Mouse (Mus musculus): Measurements from ENCODE around the gene Txnrd2. TPM values are rescaled to one million over a fixed set of nuclear protein-coding genes. Genes with fewer than 3 reads are reported as not detected.

Gene Txnrd2
- polyA plus RNA-seq, 1 experiment from 2014 or later = 22.0 TPM

GRCm38 (mm10) chr16:18471381-18471955, 45.3 kb downstream of the Txnrd2 start:
- 0 out of 2 replicates have a peak, but pooled peaks have one; percentile 24 for ATAC-seq (ENCODE audit: low read depth)
- H3K9me3 ChIP-seq (ENCODE audit: control insufficient read depth, low read length) = no peaks in the 10 kb centered on the region
- H3K4me2 ChIP-seq (ENCODE audit: low read depth, low read length) = no peak overlapping the region
- H3K27me3 ChIP-seq (ENCODE audit: control insufficient read depth, insufficient read depth, low read depth, low read length) = no peaks in the 10 kb centered on the region
- H3K9ac ChIP-seq (ENCODE audit: low read length) = no peak overlapping the region
- no peak overlapping the region for H3K27ac ChIP-seq (ENCODE audit: low read length)
- peaks cover 6% of the 10 kb centered on the region for H3K4me1 ChIP-seq (replicated peaks; ENCODE audit: control insufficient read depth, insufficient read depth, low read length)
- 62% methylated on average over 11 of the region's 11 CpGs for WGBS
- no peaks in the 10 kb centered on the region; the same call in 1 of the 2 replicates for H3K36me3 ChIP-seq (ENCODE audit: control insufficient read depth, insufficient read depth, low read length)
- no peak overlapping the region for H3K4me3 ChIP-seq (ENCODE audit: low read length)

DNA sequence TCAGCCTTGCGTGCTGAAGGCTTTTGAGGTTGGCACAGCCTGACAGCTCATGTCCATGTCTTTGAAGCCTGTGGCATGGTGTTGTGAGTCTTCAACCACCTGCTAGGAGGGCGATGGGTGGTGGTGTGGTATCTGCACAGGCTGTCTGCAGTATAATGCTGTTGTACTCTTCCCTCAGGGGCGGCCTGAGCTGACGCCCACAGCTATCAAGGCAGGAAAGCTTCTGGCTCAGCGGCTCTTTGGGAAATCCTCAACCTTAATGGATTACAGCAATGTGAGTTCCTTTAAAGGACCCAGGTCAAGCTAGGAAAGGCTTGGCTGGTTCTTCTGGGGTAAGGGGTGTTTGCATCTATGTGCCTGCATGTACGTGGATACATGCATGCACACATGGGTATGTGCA, 45.8 kb downstream of the Txnrd2 start:
- 84% methylated on average over 6 of the region's 6 CpGs for WGBS
- no peak overlapping the region for H3K9ac ChIP-seq (ENCODE audit: low read length)
- H3K36me3 ChIP-seq (ENCODE audit: control insufficient read depth, insufficient read depth, low read length) = no peaks in the 10 kb centered on the region; the same call in 1 of the 2 replicates
- no peak overlapping the region for H3K4me2 ChIP-seq (ENCODE audit: low read depth, low read length)
- H3K4me3 ChIP-seq (ENCODE audit: low read length) = no peak overlapping the region
- no peak for ATAC-seq (ENCODE audit: low read depth)
- no peaks in the 10 kb centered on the region for H3K27me3 ChIP-seq (ENCODE audit: control insufficient read depth, insufficient read depth, low read depth, low read length)
- no peak overlapping the region for H3K27ac ChIP-seq (ENCODE audit: low read length)
- H3K4me1 ChIP-seq (replicated peaks; ENCODE audit: control insufficient read depth, insufficient read depth, low read length) = peaks cover 6% of the 10 kb centered on the region
- no peaks in the 10 kb centered on the region for H3K9me3 ChIP-seq (ENCODE audit: control insufficient read depth, low read length)

GRCm38 (mm10) chr16:18472416-18472815, 46.2 kb downstream of the Txnrd2 start:
- Histone ChIP-seq H3K9ac (ENCODE audit: low read length) (no peak overlapping the region), H3K9me3 (ENCODE audit: control insufficient read depth, low read length) (no peaks in the 10 kb centered on the region), H3K27ac (ENCODE audit: low read length) (no peak overlapping the region), H3K4me3 (ENCODE audit: low read length) (no peak overlapping the region), H3K4me2 (ENCODE audit: low read depth, low read length) (no peak overlapping the region), H3K36me3 (ENCODE audit: control insufficient read depth, insufficient read depth, low read length) (no peaks in the 10 kb centered on the region; the same call in 1 of the 2 replicates), H3K4me1 (replicated peaks; ENCODE audit: control insufficient read depth, insufficient read depth, low read length) (peaks cover 6% of the 10 kb centered on the region), H3K27me3 (ENCODE audit: control insufficient read depth, insufficient read depth, low read depth, low read length) (no peaks in the 10 kb centered on the region)
- 74% methylated on average over 4 of the region's 4 CpGs for WGBS
- ATAC-seq (ENCODE audit: low read depth) = no peak

DNA sequence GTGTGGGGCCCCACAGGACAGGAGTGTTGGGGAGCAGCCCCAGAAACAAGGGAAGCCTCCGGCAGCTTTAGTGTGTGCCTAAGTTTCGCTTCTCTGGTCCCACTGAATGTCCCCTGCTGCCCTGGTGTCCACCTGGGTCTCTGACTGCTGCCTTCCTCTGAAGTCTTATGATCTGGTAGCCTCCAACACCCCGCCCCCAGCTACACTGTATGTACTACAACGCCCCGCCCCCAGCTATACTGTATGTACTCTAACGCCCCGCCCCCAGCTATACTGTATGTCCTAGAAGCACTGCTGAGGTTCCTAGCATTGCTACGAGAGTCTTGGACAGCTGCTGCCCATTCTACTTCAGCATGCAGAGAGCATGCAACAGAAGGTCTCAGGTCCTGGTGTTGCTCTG, 46.8 kb downstream of the Txnrd2 start:
- Histone ChIP-seq H3K27me3 (ENCODE audit: control insufficient read depth, insufficient read depth, low read depth, low read length) (no peaks in the 10 kb centered on the region), H3K27ac (ENCODE audit: low read length) (no peak overlapping the region), H3K9ac (ENCODE audit: low read length) (no peak overlapping the region), H3K4me1 (replicated peaks; ENCODE audit: control insufficient read depth, insufficient read depth, low read length) (peaks cover 6% of the 10 kb centered on the region), H3K4me2 (ENCODE audit: low read depth, low read length) (no peak overlapping the region), H3K4me3 (ENCODE audit: low read length) (no peak overlapping the region), H3K9me3 (ENCODE audit: control insufficient read depth, low read length) (no peaks in the 10 kb centered on the region), H3K36me3 (ENCODE audit: control insufficient read depth, insufficient read depth, low read length) (no peaks in the 10 kb centered on the region; the same call in 1 of the 2 replicates)
- WGBS = 62% methylated on average over 8 of the region's 8 CpGs
- ATAC-seq (ENCODE audit: low read depth) = peak; percentile 74; the same call in 1 of the 2 replicates

DNA sequence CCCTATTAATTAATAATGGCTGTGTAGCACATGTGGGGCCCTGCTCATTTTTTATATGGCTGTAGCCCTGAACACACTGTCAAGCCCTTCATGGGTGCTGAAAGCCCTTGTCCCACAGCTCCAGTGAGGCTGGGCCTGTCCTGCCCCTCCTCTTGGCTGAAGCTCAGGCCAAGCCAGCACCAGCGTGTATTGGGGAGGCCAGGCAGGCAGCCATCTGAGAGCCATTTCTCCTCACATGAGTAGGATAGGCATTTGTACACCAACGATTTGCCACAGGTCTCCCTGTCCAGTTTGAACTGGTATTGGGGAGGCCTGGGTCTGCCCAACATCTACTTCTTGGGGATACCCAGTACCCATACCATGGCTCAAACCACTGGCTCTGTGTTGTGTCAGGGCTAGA, 47.8 kb downstream of the Txnrd2 start:
- peaks cover 6% of the 10 kb centered on the region for H3K4me1 ChIP-seq (replicated peaks; ENCODE audit: control insufficient read depth, insufficient read depth, low read length)
- no peak overlapping the region for H3K27ac ChIP-seq (ENCODE audit: low read length)
- no peaks in the 10 kb centered on the region for H3K27me3 ChIP-seq (ENCODE audit: control insufficient read depth, insufficient read depth, low read depth, low read length)
- H3K4me3 ChIP-seq (ENCODE audit: low read length) = no peak overlapping the region
- H3K4me2 ChIP-seq (ENCODE audit: low read depth, low read length) = no peak overlapping the region
- ATAC-seq (ENCODE audit: low read depth) = no peak
- 61% methylated on average over 2 of the region's 2 CpGs for WGBS
- no peak overlapping the region for H3K9ac ChIP-seq (ENCODE audit: low read length)
- no peaks in the 10 kb centered on the region; the same call in 1 of the 2 replicates for H3K36me3 ChIP-seq (ENCODE audit: control insufficient read depth, insufficient read depth, low read length)
- H3K9me3 ChIP-seq (ENCODE audit: control insufficient read depth, low read length) = no peaks in the 10 kb centered on the region

- Histone ChIP-seq H3K27ac (ENCODE audit: low read length) (no peak overlapping the region), H3K4me1 (replicated peaks; ENCODE audit: control insufficient read depth, insufficient read depth, low read length) (no peaks in the 10 kb centered on the region), H3K4me2 (ENCODE audit: low read depth, low read length) (no peak overlapping the region), H3K4me3 (ENCODE audit: low read length) (no peak overlapping the region), H3K36me3 (ENCODE audit: control insufficient read depth, insufficient read depth, low read length) (no peaks in the 10 kb centered on the region), H3K27me3 (ENCODE audit: control insufficient read depth, insufficient read depth, low read depth, low read length) (no peaks in the 10 kb centered on the region), H3K9ac (ENCODE audit: low read length) (no peak overlapping the region), H3K9me3 (ENCODE audit: control insufficient read depth, low read length) (no peaks in the 10 kb centered on the region)
- 65% methylated on average over 6 of the region's 6 CpGs for WGBS
- ATAC-seq (ENCODE audit: low read depth) = no peak
Observed at GRCm38 (mm10) chr16:18477996-18478395, 51.8 kb downstream of the Txnrd2 start.

DNA sequence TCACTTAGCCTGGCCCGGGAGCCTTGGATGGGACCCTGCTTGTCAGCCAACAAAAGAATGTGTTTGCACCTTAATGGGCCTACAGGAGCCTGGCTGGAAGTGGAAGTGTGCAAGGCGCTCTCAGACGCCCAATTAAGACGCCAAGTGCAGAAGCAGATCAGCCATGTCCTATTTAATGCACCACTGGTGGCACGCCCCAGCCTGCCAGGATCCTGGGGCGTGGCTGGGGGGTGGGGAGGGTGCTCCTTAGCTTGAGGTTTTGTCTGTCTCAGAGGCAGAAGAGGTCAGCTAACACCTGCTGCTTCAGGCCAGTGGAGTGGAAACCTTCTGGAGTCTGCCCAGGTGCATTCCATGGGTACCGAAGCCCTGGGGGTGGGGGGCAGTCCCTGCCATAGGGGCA, 53.5 kb downstream of the Txnrd2 start:
- Histone ChIP-seq H3K4me1 (replicated peaks; ENCODE audit: control insufficient read depth, insufficient read depth, low read length) (no peaks in the 10 kb centered on the region), H3K36me3 (ENCODE audit: control insufficient read depth, insufficient read depth, low read length) (no peaks in the 10 kb centered on the region), H3K27me3 (ENCODE audit: control insufficient read depth, insufficient read depth, low read depth, low read length) (no peaks in the 10 kb centered on the region), H3K9ac (ENCODE audit: low read length) (no peak overlapping the region), H3K9me3 (ENCODE audit: control insufficient read depth, low read length) (no peaks in the 10 kb centered on the region), H3K27ac (ENCODE audit: low read length) (no peak overlapping the region), H3K4me2 (ENCODE audit: low read depth, low read length) (no peak overlapping the region), H3K4me3 (ENCODE audit: low read length) (no peak overlapping the region)
- WGBS = 60% methylated on average over 7 of the region's 7 CpGs
- ATAC-seq (ENCODE audit: low read depth) = 0 out of 2 replicates have a peak, but pooled peaks have one; percentile 16

DNA sequence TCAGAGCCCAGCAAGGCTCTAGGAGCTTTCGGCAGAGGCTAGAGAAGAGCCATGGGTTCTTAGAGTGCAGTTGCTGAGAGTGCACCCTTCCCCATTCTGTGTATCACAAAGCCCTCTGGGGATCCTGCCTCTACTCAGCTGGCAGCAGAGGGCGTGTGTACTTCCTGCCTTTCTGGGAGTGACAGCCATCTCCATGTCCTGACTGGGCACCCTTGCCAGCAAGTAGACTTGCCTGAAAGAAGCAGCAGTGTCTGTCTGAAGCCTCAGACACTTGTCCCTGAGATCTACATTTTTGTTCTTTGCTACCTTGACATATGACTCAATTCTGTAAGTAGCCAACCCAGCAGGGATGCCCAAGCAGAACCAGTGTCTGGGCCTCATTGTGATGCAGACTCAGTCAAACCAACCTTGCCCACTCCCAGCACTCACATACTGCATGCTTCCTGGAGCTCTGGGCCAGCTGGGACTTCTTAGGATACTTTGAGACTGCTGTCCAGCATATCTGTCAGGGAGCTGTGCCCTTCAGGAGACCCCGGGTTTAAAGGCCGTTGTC, 54.8 kb downstream of the Txnrd2 start:
- Histone ChIP-seq H3K27ac (ENCODE audit: low read length) (no peak overlapping the region), H3K4me3 (ENCODE audit: low read length) (no peak overlapping the region), H3K27me3 (ENCODE audit: control insufficient read depth, insufficient read depth, low read depth, low read length) (no peaks in the 10 kb centered on the region), H3K9me3 (ENCODE audit: control insufficient read depth, low read length) (no peaks in the 10 kb centered on the region), H3K36me3 (ENCODE audit: control insufficient read depth, insufficient read depth, low read length) (no peaks in the 10 kb centered on the region), H3K4me1 (replicated peaks; ENCODE audit: control insufficient read depth, insufficient read depth, low read length) (no peaks in the 10 kb centered on the region), H3K9ac (ENCODE audit: low read length) (no peak overlapping the region), H3K4me2 (ENCODE audit: low read depth, low read length) (no peak overlapping the region)
- no peak for ATAC-seq (ENCODE audit: low read depth)
- WGBS = 75% methylated on average over 4 of the region's 4 CpGs

DNA sequence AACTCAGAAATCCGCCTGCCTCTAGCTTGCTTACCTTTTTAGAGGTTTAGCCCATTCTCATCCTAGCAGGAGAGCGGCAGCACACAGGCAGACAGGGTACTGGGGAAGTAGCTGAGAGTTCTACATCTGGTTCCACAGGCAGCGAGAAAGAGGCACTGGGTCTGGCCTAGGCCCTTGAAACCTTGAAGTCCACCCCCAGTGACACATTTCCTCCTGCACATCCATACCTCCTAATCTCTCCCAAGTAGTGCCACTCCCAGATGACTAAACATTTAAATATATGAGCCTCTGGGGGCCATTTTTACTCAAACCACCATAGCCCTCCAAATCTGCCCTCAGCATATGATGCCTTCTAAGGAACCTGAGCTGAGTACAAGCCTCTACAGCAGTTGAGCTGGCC, 56.2 kb downstream of the Txnrd2 start:
- H3K36me3 ChIP-seq (ENCODE audit: control insufficient read depth, insufficient read depth, low read length) = no peaks in the 10 kb centered on the region
- no peak for ATAC-seq (ENCODE audit: low read depth)
- H3K9ac ChIP-seq (ENCODE audit: low read length) = no peak overlapping the region
- no peaks in the 10 kb centered on the region for H3K27me3 ChIP-seq (ENCODE audit: control insufficient read depth, insufficient read depth, low read depth, low read length)
- H3K4me1 ChIP-seq (replicated peaks; ENCODE audit: control insufficient read depth, insufficient read depth, low read length) = no peaks in the 10 kb centered on the region
- H3K4me3 ChIP-seq (ENCODE audit: low read length) = no peak overlapping the region
- 84% methylated on average over 3 of the region's 3 CpGs for WGBS
- H3K4me2 ChIP-seq (ENCODE audit: low read depth, low read length) = no peak overlapping the region
- H3K9me3 ChIP-seq (ENCODE audit: control insufficient read depth, low read length) = no peaks in the 10 kb centered on the region
- H3K27ac ChIP-seq (ENCODE audit: low read length) = no peak overlapping the region

All from lung, embryonic 16.5 days (tissue).